Mouse (Mus musculus): Measurements from ENCODE around the gene Acap2. TPM values are rescaled to one million over a fixed set of nuclear protein-coding genes. Genes with fewer than 3 reads are reported as not detected.

Acap2 gene
- polyA plus RNA-seq, 1 experiment from 2014 or later: 17.7 TPM

DNA sequence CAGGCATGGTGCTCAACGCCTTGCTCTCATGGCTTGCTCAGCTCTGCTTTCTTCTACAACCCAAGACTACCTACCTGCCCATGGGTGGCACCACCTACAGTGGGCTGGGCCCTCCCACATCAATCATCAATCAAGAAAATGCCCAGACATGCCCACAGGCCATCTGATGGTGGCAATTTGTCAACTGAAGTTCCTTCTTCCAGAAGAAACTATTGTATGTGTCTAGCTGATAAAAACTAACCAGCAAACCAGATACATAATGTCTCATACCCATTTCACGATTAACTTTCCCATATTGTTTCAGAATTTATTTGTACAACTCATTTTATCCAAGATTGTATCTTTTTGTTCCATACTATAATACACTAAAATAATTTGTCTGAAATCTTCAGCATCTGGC is 15.3 kb downstream of the Acap2 start:
- H3K27me3 ChIP-seq (replicated peaks): no peaks in the 10 kb centered on the region
- H3K27ac ChIP-seq: peak overlapping the region; percentile 31; the same call in 1 of the 2 replicates
- no peaks in the 10 kb centered on the region for H3K36me3 ChIP-seq
- WGBS: 73% methylated on average over 2 of the region's 2 CpGs
- no peaks in the 10 kb centered on the region for H3K9me3 ChIP-seq
- H3K9ac ChIP-seq: no peak overlapping the region
- H3K4me2 ChIP-seq: no peak overlapping the region
- peaks cover 21% of the 10 kb centered on the region; the same call in 1 of the 2 replicates for H3K4me1 ChIP-seq
- no peak for ATAC-seq (ENCODE audit: insufficient read depth, low FRiP score, low read depth)
- H3K4me3 ChIP-seq (replicated peaks): no peak overlapping the region

DNA sequence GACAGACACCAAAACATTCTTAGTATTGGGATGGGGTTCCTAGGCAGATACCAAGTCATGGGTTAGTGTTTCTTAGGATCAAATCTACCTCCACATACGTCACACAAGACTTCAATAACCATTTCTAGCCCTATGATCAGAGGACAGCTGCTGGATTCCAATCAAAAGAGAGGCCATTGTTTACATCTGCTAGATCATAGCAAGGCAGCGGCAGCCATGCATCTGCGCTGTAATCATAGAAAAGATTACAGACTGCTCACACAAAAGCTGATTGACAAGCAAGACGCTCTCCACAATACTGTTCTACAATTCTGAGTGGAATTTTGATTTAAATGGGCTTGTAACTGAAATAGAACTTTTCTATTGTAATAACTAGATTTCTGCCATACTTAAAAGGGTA is 16.3 kb downstream of the Acap2 start:
- Histone ChIP-seq H3K9ac (no peak overlapping the region), H3K27ac (no peak overlapping the region), H3K4me2 (no peak overlapping the region), H3K9me3 (no peaks in the 10 kb centered on the region), H3K27me3 (replicated peaks) (no peaks in the 10 kb centered on the region), H3K4me3 (replicated peaks) (no peak overlapping the region), H3K4me1 (peaks cover 22% of the 10 kb centered on the region; the same call in 1 of the 2 replicates), H3K36me3 (no peaks in the 10 kb centered on the region)
- WGBS: 52% methylated on average over 4 of the region's 4 CpGs
- no peak for ATAC-seq (ENCODE audit: insufficient read depth, low FRiP score, low read depth)

DNA sequence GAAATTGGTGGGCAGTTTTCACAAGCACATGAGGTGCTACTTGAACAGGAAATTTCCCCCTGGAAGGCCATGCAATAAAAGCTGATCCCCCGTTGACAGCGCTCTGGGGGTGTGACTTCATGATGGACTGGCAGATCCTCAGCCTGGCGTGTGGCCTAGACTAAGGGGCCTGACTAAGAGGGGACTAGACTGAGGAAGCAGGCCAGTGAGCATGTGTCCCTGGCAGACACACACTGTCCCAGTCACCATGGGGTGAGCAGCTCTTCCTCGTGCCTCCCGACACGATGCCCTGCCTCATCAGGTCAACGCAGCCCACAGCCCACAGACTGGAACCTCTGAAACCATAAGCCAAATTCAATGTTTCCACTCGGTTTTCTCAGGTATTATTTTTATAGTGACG is 18.5 kb downstream of the Acap2 start:
- ATAC-seq (ENCODE audit: insufficient read depth, low FRiP score, low read depth): no peak
- 66% methylated on average over 9 of the region's 9 CpGs for WGBS
- 0 out of 2 replicates have a peak overlapping the region, but pooled peaks have one; percentile 21 for H3K27ac ChIP-seq

DNA sequence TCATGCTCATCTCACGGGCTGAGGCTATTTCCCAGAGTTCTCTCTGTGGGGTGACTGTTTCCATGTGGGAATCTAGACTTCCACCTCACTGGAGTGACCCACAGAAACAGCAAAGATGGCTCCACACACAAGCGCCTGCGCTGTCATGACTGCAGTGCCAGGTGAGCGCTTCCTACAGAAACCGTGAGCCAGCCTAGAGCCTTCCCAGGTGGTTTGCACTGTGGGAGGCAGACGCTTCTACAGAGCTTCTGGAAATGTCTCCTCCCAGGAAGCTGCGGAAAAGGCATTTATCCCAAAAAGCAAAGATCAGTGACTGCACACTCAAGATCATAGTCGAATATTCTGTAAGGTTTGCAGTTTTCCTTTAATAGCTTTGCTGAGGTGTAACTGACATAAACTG is 20.2 kb downstream of the Acap2 start:
- Histone ChIP-seq H3K36me3 (no peaks in the 10 kb centered on the region), H3K4me2 (no peak overlapping the region), H3K4me3 (replicated peaks) (no peak overlapping the region), H3K27me3 (replicated peaks) (no peaks in the 10 kb centered on the region), H3K9me3 (no peaks in the 10 kb centered on the region), H3K4me1 (peaks cover 14% of the 10 kb centered on the region; the same call in 1 of the 2 replicates), H3K27ac (no peak overlapping the region; the same call in 1 of the 2 replicates), H3K9ac (no peak overlapping the region)
- no peak for ATAC-seq (ENCODE audit: insufficient read depth, low FRiP score, low read depth)
- WGBS: 73% methylated on average over 8 of the region's 8 CpGs

More for the DNA sequence above, 18.5 kb downstream of the Acap2 start:
- no peaks in the 10 kb centered on the region for H3K27me3 ChIP-seq (replicated peaks)
- H3K4me1 ChIP-seq: peaks cover 19% of the 10 kb centered on the region; the same call in 1 of the 2 replicates
- H3K4me3 ChIP-seq (replicated peaks): no peak overlapping the region
- no peak overlapping the region for H3K9ac ChIP-seq
- H3K9me3 ChIP-seq: no peaks in the 10 kb centered on the region
- H3K36me3 ChIP-seq: no peaks in the 10 kb centered on the region
- H3K4me2 ChIP-seq: no peak overlapping the region; the same call in 1 of the 2 replicates

DNA sequence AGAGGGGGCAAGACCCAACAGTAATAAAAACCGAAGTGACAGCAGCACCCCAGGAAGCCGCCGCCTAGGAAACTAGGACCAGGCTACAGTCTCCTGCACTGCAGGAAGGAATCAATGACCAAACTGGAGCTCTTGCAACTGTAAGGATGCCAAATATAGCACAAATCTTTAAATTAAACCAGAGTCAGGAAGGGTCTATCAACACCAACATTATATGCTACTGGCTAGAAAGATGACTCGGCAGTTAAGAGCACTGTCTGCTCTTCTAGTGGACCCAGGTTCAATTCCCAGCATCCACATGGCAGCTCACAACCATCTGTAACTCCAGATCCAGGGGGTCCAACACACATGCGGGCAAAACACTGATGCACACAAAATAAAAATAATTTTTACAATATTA is 21.7 kb downstream of the Acap2 start:
- Histone ChIP-seq H3K4me2 (no peak overlapping the region), H3K9me3 (no peaks in the 10 kb centered on the region), H3K9ac (no peak overlapping the region), H3K27ac (no peak overlapping the region), H3K36me3 (no peaks in the 10 kb centered on the region), H3K27me3 (replicated peaks) (no peaks in the 10 kb centered on the region), H3K4me1 (peaks cover 11% of the 10 kb centered on the region; the same call in 1 of the 2 replicates), H3K4me3 (replicated peaks) (no peak overlapping the region)
- ATAC-seq (ENCODE audit: insufficient read depth, low FRiP score, low read depth): no peak
- WGBS: 66% methylated on average over 5 of the region's 5 CpGs

DNA sequence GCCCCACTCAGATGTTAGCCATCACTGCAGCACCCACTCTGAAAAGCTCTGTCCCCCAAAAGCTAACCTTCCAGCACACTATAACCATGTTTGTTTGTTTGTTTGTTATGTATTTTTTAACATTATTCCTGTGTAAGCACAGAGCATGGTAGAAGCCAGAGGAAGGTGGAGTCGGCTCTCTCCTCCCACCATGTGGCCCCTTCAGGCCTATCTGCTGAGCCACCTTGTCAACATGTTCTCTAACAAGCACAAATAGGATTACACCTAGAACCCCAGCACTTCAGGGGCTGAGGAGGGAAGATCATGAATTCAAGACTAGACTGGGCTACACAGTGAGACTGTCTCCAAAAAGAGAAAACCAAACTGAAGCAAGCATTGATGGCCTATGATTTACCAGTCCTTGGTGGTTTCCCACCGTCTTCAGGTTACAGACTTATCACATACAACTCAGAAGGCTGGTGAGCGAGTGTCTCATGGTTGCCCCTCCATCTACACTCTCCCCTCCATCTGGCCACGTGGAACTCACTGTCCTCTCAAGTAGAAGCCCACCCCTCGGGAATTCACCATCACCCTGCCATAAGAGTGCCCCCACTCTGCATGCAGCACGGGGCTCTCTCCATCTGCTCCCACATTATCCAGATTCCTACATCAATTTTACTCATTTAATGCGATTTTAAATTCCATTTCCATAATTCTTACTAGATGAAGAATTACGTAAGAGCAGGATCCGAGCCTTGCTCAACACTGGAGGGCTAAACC is 26.0 kb downstream of the Acap2 start:
- H3K4me1 ChIP-seq: no peaks in the 10 kb centered on the region; the same call in none of the 2 replicates
- no peak for ATAC-seq (ENCODE audit: insufficient read depth, low FRiP score, low read depth)
- no peak overlapping the region for H3K9ac ChIP-seq
- H3K27me3 ChIP-seq (replicated peaks): no peaks in the 10 kb centered on the region
- H3K27ac ChIP-seq: no peak overlapping the region
- H3K9me3 ChIP-seq: no peaks in the 10 kb centered on the region
- 74% methylated on average over 9 of the region's 9 CpGs for WGBS
- no peaks in the 10 kb centered on the region for H3K36me3 ChIP-seq
- H3K4me3 ChIP-seq (replicated peaks): no peak overlapping the region
- no peak overlapping the region for H3K4me2 ChIP-seq

DNA sequence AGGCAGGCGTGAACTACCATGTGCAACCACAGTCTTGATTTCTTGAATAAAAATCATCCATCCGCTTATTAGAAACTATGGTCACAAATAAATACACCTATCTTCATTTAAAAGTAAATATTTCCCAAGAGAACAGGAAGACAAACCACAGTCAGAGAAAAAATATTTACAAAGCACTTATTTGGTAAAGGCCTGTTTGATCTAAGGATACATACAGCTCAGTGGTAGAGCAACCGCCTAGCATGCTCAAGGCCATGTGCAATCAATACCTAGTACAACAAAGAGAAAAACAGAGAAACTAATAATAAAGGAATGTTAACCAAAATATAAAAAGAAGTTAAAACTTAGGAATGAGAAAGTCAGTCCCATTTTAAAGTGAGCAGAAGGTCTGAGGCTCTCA is 28.8 kb downstream of the Acap2 start:
- H3K4me3 ChIP-seq (replicated peaks): no peak overlapping the region
- H3K27me3 ChIP-seq (replicated peaks): no peaks in the 10 kb centered on the region
- H3K27ac ChIP-seq: no peak overlapping the region; the same call in 1 of the 2 replicates
- H3K9ac ChIP-seq: no peak overlapping the region
- WGBS: 82% methylated on average over 3 of the region's 3 CpGs
- H3K4me1 ChIP-seq: peaks cover 5% of the 10 kb centered on the region; the same call in 1 of the 2 replicates
- ATAC-seq (ENCODE audit: insufficient read depth, low FRiP score, low read depth): no peak
- H3K36me3 ChIP-seq: no peaks in the 10 kb centered on the region
- no peak overlapping the region for H3K4me2 ChIP-seq
- no peaks in the 10 kb centered on the region for H3K9me3 ChIP-seq

DNA sequence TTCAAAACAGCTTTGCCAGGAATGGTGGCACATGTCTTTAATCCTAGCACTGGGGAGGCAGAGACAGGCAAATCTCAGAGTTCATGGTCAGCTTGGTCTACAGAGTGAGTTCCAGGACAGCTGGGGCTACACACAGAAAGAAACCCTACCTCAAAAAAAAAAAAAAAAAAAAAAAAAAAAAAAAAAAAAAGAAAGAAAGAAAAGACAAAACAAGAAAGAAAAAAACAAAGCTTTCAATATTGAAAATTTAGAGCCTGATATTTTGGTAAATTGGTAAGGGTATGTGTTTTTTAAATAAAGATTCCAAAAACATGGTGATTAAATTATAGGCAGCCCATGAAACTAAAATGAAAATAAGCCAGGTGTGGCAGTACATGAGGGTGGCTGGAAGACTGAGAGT is 29.6 kb downstream of the Acap2 start:
- no peaks in the 10 kb centered on the region for H3K36me3 ChIP-seq
- no peak overlapping the region for H3K4me2 ChIP-seq
- no peak overlapping the region for H3K9ac ChIP-seq
- H3K4me3 ChIP-seq (replicated peaks): no peak overlapping the region
- no peaks in the 10 kb centered on the region for H3K9me3 ChIP-seq
- ATAC-seq (ENCODE audit: insufficient read depth, low FRiP score, low read depth): no peak
- H3K27me3 ChIP-seq (replicated peaks): no peaks in the 10 kb centered on the region
- H3K27ac ChIP-seq: no peak overlapping the region
- peaks cover 8% of the 10 kb centered on the region; the same call in 1 of the 2 replicates for H3K4me1 ChIP-seq

DNA sequence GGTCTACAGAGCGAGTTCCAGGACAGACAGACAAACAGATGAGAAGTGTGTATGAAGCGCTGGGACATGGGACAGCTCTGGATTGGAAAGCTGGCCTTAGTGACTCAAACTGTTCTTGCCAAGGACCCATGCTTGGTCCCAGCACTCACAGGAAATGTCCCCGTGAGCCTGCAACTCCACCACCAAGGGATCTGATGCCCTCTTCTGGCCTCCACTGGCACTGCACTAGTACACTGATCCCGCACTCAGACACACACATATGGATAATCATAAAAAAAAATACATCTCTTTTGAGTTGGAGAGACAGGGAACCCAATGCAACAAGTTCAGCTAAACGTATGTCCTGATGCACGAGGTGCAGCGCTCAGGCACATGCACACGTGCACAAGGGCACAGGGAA is 30.7 kb downstream of the Acap2 start:
- Histone ChIP-seq H3K36me3 (no peaks in the 10 kb centered on the region), H3K27me3 (replicated peaks) (no peaks in the 10 kb centered on the region), H3K9me3 (no peaks in the 10 kb centered on the region), H3K4me2 (no peak overlapping the region), H3K4me3 (replicated peaks) (no peak overlapping the region), H3K4me1 (peaks cover 14% of the 10 kb centered on the region; the same call in 1 of the 2 replicates), H3K27ac (no peak overlapping the region), H3K9ac (no peak overlapping the region)
- ATAC-seq (ENCODE audit: insufficient read depth, low FRiP score, low read depth): no peak
- WGBS: 88% methylated on average over 8 of the region's 8 CpGs

DNA sequence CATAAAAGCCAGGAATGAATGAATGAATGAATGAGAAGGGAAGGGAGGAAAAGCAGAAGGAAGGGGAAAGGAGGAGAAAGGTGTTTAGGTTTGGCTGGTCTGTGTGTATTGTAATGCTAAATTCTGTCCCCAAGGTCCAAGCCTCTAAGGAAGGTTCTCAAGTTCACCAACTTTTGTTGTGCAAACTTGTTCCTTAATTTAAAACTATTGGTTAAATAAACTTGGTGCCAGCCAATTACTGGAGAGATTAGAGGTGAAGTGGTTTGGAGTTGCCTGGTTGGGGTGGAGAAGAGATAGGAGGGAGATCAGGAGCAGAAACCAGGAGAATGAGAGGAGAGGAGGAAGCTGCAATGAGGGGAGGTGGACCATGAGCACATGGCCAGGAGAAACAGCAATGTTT is 31.4 kb downstream of the Acap2 start:
- no peak overlapping the region for H3K9ac ChIP-seq
- H3K27me3 ChIP-seq (replicated peaks): no peaks in the 10 kb centered on the region
- no peak overlapping the region for H3K27ac ChIP-seq
- peaks cover 14% of the 10 kb centered on the region; the same call in 1 of the 2 replicates for H3K4me1 ChIP-seq
- no peak for ATAC-seq (ENCODE audit: insufficient read depth, low FRiP score, low read depth)
- no peak overlapping the region for H3K4me3 ChIP-seq (replicated peaks)
- H3K4me2 ChIP-seq: no peak overlapping the region
- no peaks in the 10 kb centered on the region for H3K9me3 ChIP-seq
- H3K36me3 ChIP-seq: no peaks in the 10 kb centered on the region

DNA sequence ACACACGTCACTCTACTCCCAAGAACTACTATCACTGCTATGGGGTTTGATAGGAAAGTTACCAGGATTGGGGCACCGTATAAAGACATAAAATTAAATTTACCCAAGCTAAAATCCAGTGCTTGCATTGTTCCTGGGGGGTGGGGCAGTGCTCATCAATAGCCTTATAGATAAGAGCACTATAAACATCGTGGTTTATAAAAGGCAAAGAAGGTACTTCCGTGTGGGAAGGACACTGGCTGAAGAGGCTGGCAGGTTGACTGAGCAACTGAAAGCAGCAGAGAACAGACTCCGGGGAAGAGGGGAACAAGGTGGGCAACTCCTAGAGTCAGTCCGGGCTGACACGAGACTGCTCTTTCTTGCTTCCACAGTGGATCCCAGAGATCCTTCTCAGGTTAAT is 33.1 kb downstream of the Acap2 start:
- Histone ChIP-seq H3K9ac (no peak overlapping the region), H3K4me3 (replicated peaks) (no peak overlapping the region), H3K4me1 (peaks cover 14% of the 10 kb centered on the region; the same call in 1 of the 2 replicates), H3K36me3 (no peaks in the 10 kb centered on the region), H3K9me3 (no peaks in the 10 kb centered on the region), H3K27ac (peak overlapping the region; percentile 59; the same call in 1 of the 2 replicates), H3K27me3 (replicated peaks) (no peaks in the 10 kb centered on the region), H3K4me2 (no peak overlapping the region)
- no peak for ATAC-seq (ENCODE audit: insufficient read depth, low FRiP score, low read depth)
- WGBS: 55% methylated on average over 7 of the region's 7 CpGs

DNA sequence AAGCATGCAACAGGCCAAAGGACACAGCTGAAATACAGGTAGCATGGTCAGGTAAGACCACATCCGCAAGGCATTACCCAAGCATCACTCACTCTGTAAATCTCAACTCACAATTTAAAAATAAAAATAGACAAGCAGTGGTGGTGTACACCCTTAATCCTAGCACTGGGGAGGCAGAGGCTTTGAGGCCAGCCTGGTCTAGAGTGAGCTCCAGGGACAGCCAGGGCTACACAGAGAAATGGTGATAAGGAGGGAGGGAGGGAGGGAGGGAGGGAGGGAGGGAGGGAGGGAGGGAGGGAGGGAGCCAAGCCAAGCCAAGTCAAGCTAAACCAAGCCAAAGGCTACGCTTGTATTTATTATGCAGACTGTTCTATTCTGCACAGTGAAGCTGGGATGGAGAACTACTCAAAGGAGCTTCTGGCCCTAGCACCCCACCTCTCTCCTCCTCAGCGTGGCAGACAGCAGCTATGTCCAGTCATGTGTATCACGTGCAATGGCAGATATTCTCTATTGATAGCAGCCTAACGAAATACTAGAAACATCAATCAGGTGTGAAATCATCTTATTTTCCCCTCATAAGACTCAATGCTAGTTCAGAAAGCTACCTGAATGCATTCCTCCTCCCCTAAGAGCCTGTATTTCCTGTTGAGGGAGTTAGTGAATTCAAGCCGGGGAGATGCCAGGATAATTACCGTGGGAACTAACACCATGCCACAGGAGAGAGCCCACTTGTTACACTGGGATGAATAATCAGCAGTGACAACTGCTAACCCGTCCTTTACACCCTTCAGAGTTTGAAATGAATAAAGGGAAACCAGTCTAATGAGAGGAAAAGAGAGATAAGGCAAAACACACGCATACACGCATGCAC is 33.8 kb downstream of the Acap2 start:
- no peaks in the 10 kb centered on the region for H3K9me3 ChIP-seq
- no peak overlapping the region for H3K4me2 ChIP-seq
- 56% methylated on average over 10 of the region's 10 CpGs for WGBS
- H3K4me1 ChIP-seq: peaks cover 14% of the 10 kb centered on the region; the same call in 1 of the 2 replicates
- ATAC-seq (ENCODE audit: insufficient read depth, low FRiP score, low read depth): no peak
- H3K4me3 ChIP-seq (replicated peaks): no peak overlapping the region
- no peaks in the 10 kb centered on the region for H3K36me3 ChIP-seq
- H3K27me3 ChIP-seq (replicated peaks): no peaks in the 10 kb centered on the region
- H3K27ac ChIP-seq: peak overlapping the region; percentile 59
- H3K9ac ChIP-seq: no peak overlapping the region
